Mouse (Mus musculus): ENCODE results near the gene Ppl.

Gene Ppl

GRCm38 (mm10) chr16:5130196-5130595, 2.0 kb downstream of the Ppl start:
- no peak for DNase-seq (ENCODE audit: low spot score in 2 of 2)

GRCm38 (mm10) chr16:5123476-5123875, 8.7 kb downstream of the Ppl start:
- DNase-seq (ENCODE audit: low spot score in 2 of 2) = no peak

- no peak for DNase-seq (ENCODE audit: low spot score in 2 of 2)
Measured at GRCm38 (mm10) chr16:5119845-5120244, 12.4 kb downstream of the Ppl start.

GRCm38 (mm10) chr16:5119385-5119784, 12.8 kb downstream of the Ppl start:
- peak in 1 of 2 experiments; percentile 48 for DNase-seq (ENCODE audit: low spot score in 2 of 2)

GRCm38 (mm10) chr16:5113582-5113981, 18.6 kb downstream of the Ppl start:
- no peak for DNase-seq (ENCODE audit: low spot score in 2 of 2)

GRCm38 (mm10) chr16:5113002-5113550, 19.1 kb downstream of the Ppl start:
- DNase-seq (ENCODE audit: low spot score in 2 of 2) = no peak

- peak in 1 of 2 experiments; percentile 35 for DNase-seq (ENCODE audit: low spot score in 2 of 2)
Measured at GRCm38 (mm10) chr16:5111021-5111420, 21.2 kb downstream of the Ppl start.

- DNase-seq (ENCODE audit: low spot score in 2 of 2) = no peak
Measured at GRCm38 (mm10) chr16:5109877-5110276, 22.3 kb downstream of the Ppl start.

- DNase-seq (ENCODE audit: low spot score in 2 of 2) = no peak
Measured at GRCm38 (mm10) chr16:5101000-5101399, 31.2 kb downstream of the Ppl start.

- DNase-seq (ENCODE audit: low spot score in 2 of 2) = no peak
Measured at GRCm38 (mm10) chr16:5096504-5096903, 35.7 kb downstream of the Ppl start.

- DNase-seq (ENCODE audit: low spot score in 2 of 2) = no peak
Measured at GRCm38 (mm10) chr16:5093285-5093684, 38.9 kb downstream of the Ppl start.

GRCm38 (mm10) chr16:5089021-5089420, 43.2 kb downstream of the Ppl start:
- DNase-seq (ENCODE audit: low spot score in 2 of 2) = no peak

- no peak for DNase-seq (ENCODE audit: low spot score in 2 of 2)
Measured at GRCm38 (mm10) chr16:5086179-5086578, 46.0 kb downstream of the Ppl start.

- no peak for DNase-seq (ENCODE audit: low spot score in 2 of 2)
Measured at GRCm38 (mm10) chr16:5085196-5085595, 47.0 kb downstream of the Ppl start.

- no peak for DNase-seq (ENCODE audit: low spot score in 2 of 2)
Measured at GRCm38 (mm10) chr16:5074341-5074740, 57.9 kb downstream of the Ppl start.

- DNase-seq (ENCODE audit: low spot score in 2 of 2) = no peak
Measured at GRCm38 (mm10) chr16:5071974-5072373, 60.2 kb downstream of the Ppl start.

- DNase-seq (ENCODE audit: low spot score in 2 of 2) = no peak
Measured at GRCm38 (mm10) chr16:5070321-5070720, 61.9 kb downstream of the Ppl start.

GRCm38 (mm10) chr16:5063472-5063871, 68.7 kb downstream of the Ppl start:
- no peak for DNase-seq (ENCODE audit: low spot score in 2 of 2)

- no peak for DNase-seq (ENCODE audit: low spot score in 2 of 2)
Measured at GRCm38 (mm10) chr16:5058114-5058513, 74.1 kb downstream of the Ppl start.

GRCm38 (mm10) chr16:5050251-5051110, 81.7 kb downstream of the Ppl start:
- DNase-seq (ENCODE audit: low spot score in 2 of 2) = peak; percentile 32 to 75

GRCm38 (mm10) chr16:5049774-5050234, 82.4 kb downstream of the Ppl start, which contains the start of the genes Glyr1 and Ubn1:
TSS of gene Glyr1 (minus strand) at chr16:5049863.
TSS of gene Ubn1 (plus strand) at chr16:5050057.
- DNase-seq (ENCODE audit: low spot score in 2 of 2) = peak; percentile 94 to 99

GRCm38 (mm10) chr16:5049182-5049773, 82.9 kb downstream of the Ppl start:
- no peak for DNase-seq (ENCODE audit: low spot score in 2 of 2)

- no peak for DNase-seq (ENCODE audit: low spot score in 2 of 2)
Measured at GRCm38 (mm10) chr16:5045322-5045721, 86.9 kb downstream of the Ppl start.

All from urinary bladder, adult 18-20 months (tissue).